Mouse (Mus musculus) embryo, embryonic 9.5 days (tissue): ENCODE measurements around the gene Acsbg2.
A peak's percentile ranks its signal among the peaks of the same experiment; 100 is the strongest.

Source experiments
- DNase-seq: peaks from one replicate; pipeline ENCODE4 v3.0.0-alpha.2; 2017; ENCODE audit errors: extremely low spot score

Gene Acsbg2

GRCm38 (mm10) chr17:56871767-56872166, 2.5 kb downstream of the Acsbg2 start:
- DNase-seq: no peak

GRCm38 (mm10) chr17:56870287-56870953, 3.8 kb downstream of the Acsbg2 start:
- DNase-seq: no peak

DNA sequence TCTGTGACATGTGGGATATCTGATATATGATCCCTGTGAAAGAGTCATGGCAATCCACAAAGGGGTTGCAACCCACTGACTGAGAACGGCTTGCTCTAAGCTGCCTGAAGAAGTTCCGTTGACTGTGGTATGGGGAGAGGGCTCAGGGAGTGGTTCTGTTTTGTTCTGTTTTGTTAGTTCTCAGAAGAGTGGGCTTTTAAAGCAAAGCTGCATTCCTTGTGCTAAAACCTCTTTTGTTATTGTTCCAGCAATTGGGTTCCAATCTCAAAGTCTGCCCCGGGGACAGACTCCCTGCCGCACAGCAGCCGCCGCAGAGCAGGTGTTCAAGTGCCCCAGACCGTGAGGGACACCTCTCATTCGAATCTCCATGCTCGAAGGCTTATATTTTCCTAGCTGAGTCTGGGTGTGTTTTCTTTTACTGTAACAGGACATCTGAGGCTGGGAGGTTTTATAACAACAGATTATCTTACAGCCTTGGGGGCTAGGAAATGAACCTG, 4.7 kb downstream of the Acsbg2 start:
- DNase-seq: no peak

- DNase-seq: no peak
Observed at GRCm38 (mm10) chr17:56866071-56866470, 8.2 kb downstream of the Acsbg2 start.

- no peak for DNase-seq
Observed at GRCm38 (mm10) chr17:56861197-56861596, 13.1 kb downstream of the Acsbg2 start.

DNA sequence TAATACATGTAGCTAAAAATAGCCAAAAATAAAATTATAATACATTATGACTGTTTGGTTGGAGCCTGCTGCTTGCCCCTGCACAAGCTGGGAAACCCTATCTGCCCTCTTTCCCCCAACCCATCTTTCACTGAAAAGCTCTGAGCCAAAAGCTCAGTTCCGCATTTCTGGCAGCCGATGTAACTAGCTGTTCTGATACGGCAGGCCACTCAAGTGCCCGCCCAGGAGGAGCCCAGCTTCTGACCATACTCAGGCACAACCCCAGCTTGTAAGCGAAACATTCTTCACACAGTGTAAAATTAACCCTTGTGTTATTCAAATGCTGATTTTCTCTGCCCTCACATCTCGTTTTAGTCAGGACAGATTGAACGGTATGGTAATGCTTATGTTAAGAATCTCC, 15.3 kb downstream of the Acsbg2 start:
- DNase-seq: no peak

DNA sequence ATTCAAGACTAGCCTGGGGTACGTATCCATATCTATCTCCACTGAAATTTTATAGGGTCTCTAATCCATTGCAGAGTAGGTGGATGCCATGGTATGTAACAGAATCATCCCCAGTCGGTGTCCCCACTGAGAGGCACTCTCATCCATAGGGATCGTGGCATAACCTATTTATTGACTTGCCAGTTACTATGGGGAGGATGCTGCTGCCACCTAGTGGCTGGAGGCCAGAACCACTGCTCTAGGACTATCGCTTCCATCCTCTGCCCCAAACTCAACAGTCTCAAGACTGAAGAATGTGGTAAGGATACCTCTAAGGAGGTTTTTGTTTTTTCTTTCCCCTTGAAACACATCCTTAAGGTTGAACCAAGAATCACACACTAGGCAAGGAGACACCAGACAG, 16.0 kb downstream of the Acsbg2 start:
- peak; percentile 66 for DNase-seq

DNA sequence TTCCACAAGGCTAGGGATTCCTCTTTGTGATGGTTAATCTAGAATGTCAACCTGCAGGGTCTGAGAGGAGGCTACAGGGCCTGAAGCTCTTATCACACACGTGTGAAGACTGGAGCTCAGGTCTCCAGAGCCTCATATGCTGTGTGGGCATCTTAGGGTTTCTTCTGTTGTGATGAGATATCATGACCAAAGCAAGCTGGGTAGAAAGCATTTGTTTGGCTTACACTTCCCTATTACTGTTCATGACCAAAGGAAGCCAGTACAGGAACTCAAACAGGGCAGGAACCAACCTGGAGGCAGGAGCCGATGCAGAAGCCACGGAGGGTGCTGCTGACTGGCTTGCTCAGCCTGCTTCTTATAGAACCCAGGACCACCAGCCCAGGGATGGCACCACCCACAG, 18.8 kb downstream of the Acsbg2 start:
- DNase-seq: no peak

- no peak for DNase-seq
Observed at GRCm38 (mm10) chr17:56851167-56851566, 23.1 kb downstream of the Acsbg2 start.

GRCm38 (mm10) chr17:56849710-56850109, 24.5 kb downstream of the Acsbg2 start:
- DNase-seq: no peak

DNA sequence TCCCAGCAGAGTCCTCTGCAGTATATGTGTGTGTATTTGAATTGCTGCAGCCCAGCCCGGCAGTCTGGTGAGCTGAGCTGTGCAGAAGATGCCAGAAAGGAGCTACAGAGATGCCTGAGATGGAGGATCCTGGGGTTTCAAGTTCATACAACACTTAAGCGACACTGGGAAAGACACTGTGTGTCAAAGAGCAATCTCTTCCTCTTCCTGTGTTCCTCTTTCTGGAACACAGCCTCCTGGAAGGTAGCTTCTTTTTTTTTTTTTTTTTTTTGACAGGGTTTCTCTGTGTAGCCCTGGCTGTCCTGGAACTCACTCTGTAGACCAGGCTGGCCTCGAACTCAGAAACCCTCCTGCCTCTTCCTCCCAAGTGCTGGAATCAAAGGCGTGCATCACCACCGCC, 25.5 kb downstream of the Acsbg2 start:
- no peak for DNase-seq

DNA sequence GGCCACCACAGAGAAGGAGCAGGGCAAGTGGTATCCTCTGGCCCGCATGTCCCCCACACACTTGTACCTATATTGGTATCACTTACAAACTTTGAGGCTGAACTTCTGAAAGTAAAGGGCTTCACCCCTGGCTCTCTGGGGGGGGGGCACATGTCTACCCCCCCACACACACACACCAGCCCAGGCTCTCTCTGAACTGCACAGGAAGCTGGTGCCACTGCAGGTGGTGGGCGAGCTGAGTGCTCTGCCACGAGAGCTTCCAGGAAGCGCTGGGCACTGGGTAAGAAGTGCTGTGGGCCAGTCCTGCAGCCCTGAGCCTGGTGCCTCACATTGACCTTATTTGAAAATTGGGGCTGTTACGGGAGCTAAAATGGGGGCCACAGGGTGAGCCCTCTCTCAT, 30.6 kb downstream of the Acsbg2 start:
- DNase-seq: no peak

DNA sequence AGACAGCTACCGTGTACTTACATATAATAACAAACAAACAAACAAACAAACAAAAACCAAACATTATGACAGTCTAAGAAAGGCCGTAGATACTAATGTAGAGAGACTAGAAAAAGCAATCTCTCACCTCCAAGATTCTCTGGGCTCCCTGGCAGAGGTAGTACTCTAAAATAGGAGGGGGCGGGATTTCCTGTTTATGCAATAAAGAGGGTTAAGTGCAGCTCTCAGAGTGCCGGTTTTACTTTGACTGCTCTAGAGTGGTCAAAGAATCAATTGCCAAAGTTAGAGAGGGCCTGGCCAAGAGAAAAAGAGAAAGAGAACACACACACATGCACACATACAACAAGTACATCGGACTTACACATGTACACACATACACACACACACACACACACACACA, 32.1 kb downstream of the Acsbg2 start:
- no peak for DNase-seq

GRCm38 (mm10) chr17:56840524-56840923, 33.7 kb downstream of the Acsbg2 start:
- DNase-seq: no peak

GRCm38 (mm10) chr17:56836336-56836735, 37.9 kb downstream of the Acsbg2 start:
- no peak for DNase-seq

DNA sequence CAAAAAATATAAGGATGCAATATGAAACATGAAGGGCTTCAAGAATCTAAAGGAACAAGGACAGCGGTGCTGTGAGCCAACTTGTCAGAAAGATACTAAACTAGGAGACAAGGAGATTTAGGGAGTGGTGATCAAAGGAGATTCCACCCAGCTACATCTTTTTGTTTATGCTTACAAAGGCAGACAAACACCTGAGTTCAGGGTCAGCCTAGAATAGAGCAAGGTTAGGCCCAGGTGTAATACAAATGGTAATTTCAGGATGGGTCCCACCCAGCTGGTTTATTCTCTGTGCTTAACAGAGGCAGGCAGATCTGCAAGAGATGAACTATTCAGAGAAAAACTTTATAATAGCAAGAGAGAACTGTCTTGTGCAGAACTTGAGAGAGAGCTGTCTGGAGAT, 40.9 kb downstream of the Acsbg2 start:
- DNase-seq: no peak

GRCm38 (mm10) chr17:56832918-56833317, 41.3 kb downstream of the Acsbg2 start:
- no peak for DNase-seq

DNA sequence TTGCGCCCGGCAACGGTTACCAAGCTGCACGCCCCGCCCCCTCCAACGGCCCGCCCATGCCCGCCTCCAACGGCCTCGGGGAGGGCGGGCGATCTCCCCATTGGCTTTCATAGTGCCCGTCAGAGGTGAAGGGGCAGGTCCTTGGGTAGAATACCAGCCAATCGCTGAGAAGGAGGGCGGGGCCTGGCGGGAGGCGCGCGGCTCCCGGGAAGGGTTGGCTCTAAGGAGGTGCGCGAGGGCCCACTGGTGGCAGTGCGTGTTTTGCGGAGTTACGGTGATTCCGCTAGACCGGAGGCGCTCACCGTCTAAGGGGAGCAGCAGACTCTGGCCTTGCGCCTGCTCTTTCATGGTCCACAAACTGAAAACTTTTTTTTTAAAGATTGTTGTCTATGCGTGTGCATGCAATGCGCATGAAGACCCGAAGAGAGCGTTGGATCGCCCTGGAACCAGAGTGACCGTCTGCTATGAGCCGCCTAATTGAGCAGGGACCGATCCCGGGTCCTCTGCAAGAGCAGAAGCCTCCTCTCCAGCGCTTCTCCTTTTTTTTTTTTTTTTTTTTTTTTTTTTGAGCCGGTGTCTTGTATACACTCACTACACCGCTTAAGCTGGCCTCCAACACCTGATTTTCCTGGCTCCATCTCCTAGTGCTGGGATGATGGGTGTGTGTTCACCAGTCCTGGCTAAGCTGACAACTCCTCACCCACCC, 43.0 kb downstream of the Acsbg2 start:
- DNase-seq: peak; percentile 98

DNA sequence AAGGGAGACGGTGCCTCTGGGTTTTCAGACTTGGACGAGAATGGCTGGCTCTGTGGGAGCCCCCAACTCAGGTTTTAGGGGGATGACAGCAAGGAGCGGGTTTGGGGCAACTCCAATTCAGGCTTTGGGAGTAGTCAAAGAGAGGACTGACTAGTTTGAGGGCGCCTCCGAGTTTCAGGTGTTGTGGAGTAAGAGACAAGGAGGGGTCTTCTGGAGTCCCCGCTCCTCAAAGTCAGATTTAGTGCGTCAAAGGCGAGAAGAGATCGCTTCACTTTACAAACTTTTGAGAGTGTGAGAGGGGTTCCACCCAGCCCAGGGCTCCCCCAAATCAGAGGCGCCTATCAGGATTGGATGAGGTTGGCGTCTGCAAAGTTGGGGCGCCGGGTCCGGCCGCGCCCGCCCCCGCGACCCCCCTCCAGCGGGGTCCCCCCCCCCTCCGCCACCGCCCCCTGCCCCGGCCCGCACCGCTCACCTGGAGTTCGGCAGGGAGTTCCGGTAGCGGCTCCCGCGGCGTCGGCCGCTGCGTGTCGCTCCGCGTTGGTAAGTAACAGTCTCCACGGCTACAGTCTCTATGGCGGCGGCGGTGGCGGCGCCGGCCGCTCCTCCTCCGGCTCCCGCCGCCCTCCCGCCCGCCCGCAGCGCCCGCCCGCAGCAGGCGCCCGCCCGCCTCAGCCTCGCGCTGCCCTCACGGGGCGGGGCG, 43.7 kb downstream of the Acsbg2 start, which contains the start of gene Rfx2:
TSS of gene Rfx2 (minus strand) at position 603 of the 700 bp plus-strand sequence.
- no peak for DNase-seq

- peak; percentile 34 for DNase-seq
Observed at GRCm38 (mm10) chr17:56829795-56830194, 44.5 kb downstream of the Acsbg2 start.

DNA sequence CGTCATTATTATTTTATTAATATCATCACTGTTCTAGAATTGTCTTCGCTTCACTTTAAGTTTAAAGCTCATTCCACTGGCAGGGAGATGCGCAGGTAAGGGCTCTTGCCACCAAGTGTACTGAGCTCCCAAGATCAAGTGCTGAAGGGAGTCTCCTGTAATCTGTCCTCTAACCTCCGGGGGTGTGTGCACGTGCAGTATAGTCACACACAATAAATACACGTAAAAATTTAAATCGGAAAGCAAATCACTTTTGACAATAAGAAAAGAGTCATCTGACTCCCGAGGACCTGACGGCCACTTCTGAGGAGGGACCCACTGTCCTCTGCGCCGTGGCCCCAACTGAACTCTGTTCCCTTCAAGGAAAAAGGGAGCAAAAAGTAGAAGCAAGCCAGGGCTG, 45.1 kb downstream of the Acsbg2 start:
- DNase-seq: no peak

GRCm38 (mm10) chr17:56826718-56827117, 47.5 kb downstream of the Acsbg2 start:
- DNase-seq: no peak

- DNase-seq: no peak
Observed at GRCm38 (mm10) chr17:56823352-56823751, 50.9 kb downstream of the Acsbg2 start.
